In the genomic region with DNA sequence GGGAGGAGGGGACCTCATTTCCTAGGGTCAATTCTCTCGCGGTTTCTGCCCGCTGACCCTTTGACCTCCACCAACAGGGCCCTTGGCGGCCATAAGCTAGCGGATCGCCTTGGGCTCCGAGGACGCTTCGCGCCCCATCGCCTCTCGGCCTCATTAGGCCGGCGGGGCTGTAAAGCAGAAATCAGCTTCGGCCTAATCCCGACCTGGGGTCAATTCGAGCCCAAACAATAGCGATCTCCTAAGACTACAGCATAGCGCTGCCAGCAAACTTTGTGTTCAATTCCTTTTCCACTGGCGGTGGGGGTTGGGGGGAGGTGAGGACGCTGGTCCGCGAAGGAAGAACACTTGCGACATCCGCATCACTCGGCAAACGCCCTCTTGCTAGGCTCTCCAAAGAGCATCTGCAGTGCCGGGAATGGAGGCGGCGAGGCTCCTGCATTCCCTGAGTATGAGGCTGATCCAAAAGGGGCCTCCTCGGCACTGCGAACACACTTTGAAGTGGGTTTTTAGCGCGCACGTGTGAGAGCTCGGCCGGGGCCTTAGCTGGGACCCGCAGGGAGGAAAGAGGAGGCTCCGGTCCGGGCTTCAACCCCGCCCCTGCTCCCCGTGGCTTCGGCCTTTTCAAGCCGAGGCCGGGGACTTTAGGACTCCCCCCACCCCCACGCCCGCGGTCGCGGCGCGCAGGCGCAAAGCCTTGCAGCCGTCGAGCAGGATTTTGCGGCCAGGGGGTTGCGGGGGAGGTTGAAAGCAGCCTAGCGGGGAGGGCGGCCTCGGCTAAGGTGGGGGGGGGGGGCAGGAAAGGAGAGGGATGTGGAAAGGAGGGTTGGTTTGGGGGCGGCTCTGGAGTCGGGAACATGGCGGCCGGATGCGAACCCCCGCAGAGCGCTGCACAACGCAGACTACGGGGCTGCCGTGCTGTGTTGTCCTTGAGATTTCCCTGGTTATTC, we compare ENCODE assay signal across 8 mouse cellular contexts. TPM values are rescaled to one million over a fixed set of nuclear protein-coding genes. Genes with fewer than 3 reads are reported as not detected.
DNase-seq lines count a peak whose midpoint lies in the region; ATAC-seq and TF ChIP-seq lines count a peak whose summit lies in the region.

No protein-coding gene starts in this region.

- no peak overlapping the region for H3K27ac ChIP-seq in kidney, embryonic 14.5 days (ENCODE audit: low read depth, low read length)
- no peak overlapping the region for H3K27ac ChIP-seq in intestine, embryonic 15.5 days
- H3K27ac ChIP-seq in olfactory bulb, adult 2 months (ENCODE audit: insufficient read depth, low read depth, low read length) = peak overlapping the region; percentile 42
- H3K27ac ChIP-seq in gastrocnemius, adult 2 months = no peak overlapping the region

- H3K4me3 ChIP-seq in kidney, embryonic 14.5 days (ENCODE audit: low read length) = peak overlapping the region; percentile 35
- H3K4me3 ChIP-seq in intestine, embryonic 15.5 days (replicated peaks) = peak overlapping the region; percentile 30
- peak overlapping the region; percentile 35 for H3K4me3 ChIP-seq in olfactory bulb, adult 2 months (ENCODE audit: insufficient read depth, low read depth, low read length)
- no peak overlapping the region for H3K4me3 ChIP-seq in gastrocnemius, adult 2 months

- no peaks in the 10 kb centered on the region for H3K4me1 ChIP-seq in kidney, embryonic 14.5 days (ENCODE audit: control insufficient read depth, insufficient read depth, low read length)
- H3K4me1 ChIP-seq in intestine, embryonic 15.5 days (replicated peaks) = no peaks in the 10 kb centered on the region
- H3K4me1 ChIP-seq in olfactory bulb, adult 2 months (ENCODE audit: control insufficient read depth, insufficient read depth, low read length) = no peaks in the 10 kb centered on the region

- DNase-seq in kidney, postnatal 36 days = no peak
- peak; percentile 61 for DNase-seq in embryo, embryonic 10 days (ENCODE audit: low spot score)
- DNase-seq in adrenal gland, adult 18-20 months (ENCODE audit: low spot score in 2 of 2) = no peak
- no peak for DNase-seq in adrenal gland, postnatal 10 days
- DNase-seq in gastrocnemius, adult 2 months = no peak

- H3K27me3 ChIP-seq in kidney, embryonic 14.5 days (ENCODE audit: control insufficient read depth, insufficient read depth, low read length) = peaks cover 33% of the 10 kb centered on the region
- H3K27me3 ChIP-seq in intestine, embryonic 15.5 days (replicated peaks) = peaks cover 17% of the 10 kb centered on the region

- H3K36me3 ChIP-seq in kidney, embryonic 14.5 days (ENCODE audit: control insufficient read depth, insufficient read depth, low read length) = no peaks in the 10 kb centered on the region
- H3K36me3 ChIP-seq in intestine, embryonic 15.5 days = no peaks in the 10 kb centered on the region

- no peak for TF ChIP-seq CTCF in olfactory bulb, adult 2 months (IDR thresholded peaks at IDR 0.05; ENCODE audit: insufficient read depth, low read depth, low read length)
- no peak for TF ChIP-seq CTCF in gastrocnemius, adult 2 months (IDR thresholded peaks at IDR 0.05)

- intact Hi-C loops in gastrocnemius, adult 2 months (cut with DNase I) = no loop called here

- peak; percentile 71 for ATAC-seq in kidney, embryonic 14.5 days (ENCODE audit: low FRiP score, low TSS enrichment)
- ATAC-seq in intestine, embryonic 15.5 days = 0 out of 2 replicates have a peak, but pooled peaks have one; percentile 15

- peak overlapping the region; percentile 18; the same call in 1 of the 2 replicates for H3K9ac ChIP-seq in kidney, embryonic 14.5 days (ENCODE audit: low read depth, low read length)
- H3K9ac ChIP-seq in intestine, embryonic 15.5 days = no peak overlapping the region

- H3K4me2 ChIP-seq in kidney, embryonic 14.5 days (replicated peaks; ENCODE audit: low read depth, low read length) = peak overlapping the region; percentile 38
- peak overlapping the region; percentile 54 for H3K4me2 ChIP-seq in intestine, embryonic 15.5 days (replicated peaks)

- TF ChIP-seq POLR2A in olfactory bulb, adult 2 months (IDR thresholded peaks at IDR 0.05; ENCODE audit: insufficient read depth, low read depth, low read length) = no peak

- WGBS in kidney, embryonic 14.5 days = 29% methylated on average over 70 of the region's 70 CpGs
- WGBS in intestine, embryonic 15.5 days = 14% methylated on average over 68 of the region's 70 CpGs
- WGBS in olfactory bulb, adult 2 months = 17% methylated on average over 70 of the region's 70 CpGs

- no peaks in the 10 kb centered on the region for H3K9me3 ChIP-seq in kidney, embryonic 14.5 days (ENCODE audit: control insufficient read depth, low read length)
- no peaks in the 10 kb centered on the region for H3K9me3 ChIP-seq in intestine, embryonic 15.5 days

RNA-seq across cellular contexts. Expression of a gene that starts 15.8 kb away (rescaled TPM):
- polyA plus RNA-seq in kidney, embryonic 14.5 days (2014; fragmentation: Nextera tagmentation; extraction: Ambion mirVana) = not detected in 2 replicates
- polyA plus RNA-seq in intestine, embryonic 15.5 days (2015; fragmentation: Nextera tagmentation; extraction: Ambion mirVana) = not detected in 2 replicates
- not detected in 2 replicates for polyA plus RNA-seq in olfactory bulb, adult 2 months (2012; ENCODE audit: insufficient read depth, insufficient read length, low replicate concordance, missing spikeins)
- total RNA-seq in adrenal gland, adult 18-20 months (2021) = not detected
- total RNA-seq in adrenal gland, postnatal 10 days (2021) = not detected
- not detected for total RNA-seq in gastrocnemius, adult 2 months (2021)
